Mouse (Mus musculus) cerebellum, adult 2 months (tissue): ENCODE measurements around the gene Arpp19. TPM values are rescaled to one million over a fixed set of nuclear protein-coding genes. Genes with fewer than 3 reads are reported as not detected.

ENCODE experiments used
- DNase-seq, 2 experiments: peaks; one replicate each; pipeline ENCODE4 v3.0.0; 2021
- H3K27ac ChIP-seq: fragments of 200-500 bp; 2 replicates; pipeline ENCODE4 v1.5.1; 2012; ENCODE audit warnings: low read length, control low read depth, inconsistent platforms; ENCODE audit not compliant: insufficient read depth
- H3K27me3 ChIP-seq: fragments of 200-500 bp; 2 replicates; pipeline ENCODE4 v1.6.1; 2012; ENCODE audit warnings: inconsistent platforms, mild to moderate bottlenecking, low read length, moderate library complexity; ENCODE audit not compliant: control insufficient read depth, insufficient read depth
- H3K4me1 ChIP-seq: fragments of 200-500 bp; 2 replicates; pipeline ENCODE4 v1.6.1; 2011; ENCODE audit warnings: low read length; ENCODE audit not compliant: control insufficient read depth, insufficient read depth
- H3K4me3 ChIP-seq: fragments of 200-500 bp; replicated peaks from 2 replicates; pipeline ENCODE3; 2011; ENCODE audit warnings: mild to moderate bottlenecking, low read depth, low read length, control low read depth; ENCODE audit not compliant: insufficient read depth
- CTCF ChIP-seq: fragments of 200-500 bp; IDR thresholded peaks from 2 replicates; pipeline ENCODE4 v1.5.1; 2011; ENCODE audit warnings: low read depth, mild to moderate bottlenecking, control low read depth, low read length, moderate library complexity, borderline replicate concordance; ENCODE audit not compliant: insufficient read depth
- POLR2A ChIP-seq: fragments of 200-500 bp; IDR thresholded peaks from 2 replicates; pipeline ENCODE4 v1.6.1; 2011; ENCODE audit warnings: low read length, control low read depth, borderline replicate concordance; ENCODE audit not compliant: insufficient read depth
- WGBS: fragments of 180-500 bp; shearing (Covaris S2); methylation state at CpG from one replicate; pipeline ENCODE4 v1.1.7; 2018; 5-methylcytosine and 5-hydroxymethylcytosine counted together
- polyA plus RNA-seq: library from polyadenylated mRNA; depleted of rRNA; stranded (reverse); fragments of >200 nt; gene quantifications from 2 replicates; pipeline ENCODE4 v1.2.3, GENCODE M21; 2012; rRNA removed

Gene Arpp19
- 67.2 and 74.5 TPM in 2 replicates for polyA plus RNA-seq

DNA sequence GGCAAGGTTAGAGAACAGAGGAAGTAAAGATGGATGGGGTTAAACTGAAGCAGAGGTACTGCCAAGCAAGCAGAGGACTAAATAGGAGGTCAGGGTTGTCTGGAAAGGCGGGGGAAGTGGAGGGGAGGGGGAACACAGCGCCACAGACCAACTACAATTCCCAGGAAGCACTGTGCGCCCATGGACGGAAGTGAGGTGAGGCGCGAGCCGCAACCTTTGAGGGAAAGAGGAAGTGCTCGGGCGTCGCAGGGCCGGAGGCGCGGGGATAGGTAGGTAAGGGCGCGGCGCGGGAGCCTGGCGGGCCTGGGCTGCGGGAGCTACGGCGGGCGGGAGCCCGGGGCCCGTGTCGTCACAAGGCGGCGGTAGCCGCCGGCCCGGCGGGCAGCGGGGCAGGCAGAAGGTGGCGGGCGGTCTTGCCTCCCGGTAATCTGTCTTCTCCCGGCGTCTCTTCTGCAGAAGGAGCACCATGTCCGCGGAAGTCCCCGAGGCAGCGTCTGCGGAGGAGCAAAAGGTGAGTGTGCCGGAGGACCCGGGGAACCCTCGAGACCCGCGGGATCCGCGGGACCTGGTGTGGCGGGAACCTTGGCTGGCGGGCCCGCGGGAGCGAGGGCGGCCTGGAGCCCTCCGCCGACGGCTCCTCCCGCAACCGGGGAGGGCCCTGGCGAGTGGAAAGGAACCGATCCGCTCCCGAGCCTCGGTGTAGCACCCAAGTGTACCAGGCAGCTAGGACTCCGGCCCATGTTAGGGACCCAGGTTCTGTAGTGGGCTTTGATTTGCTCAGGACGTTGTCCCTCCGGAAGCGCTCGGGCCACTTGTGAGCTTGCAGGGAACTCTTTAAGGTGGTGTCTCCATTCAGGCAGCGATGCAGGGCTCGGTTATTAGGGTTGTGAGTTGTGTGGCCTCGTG lies at the start of gene Arpp19:
Gene Arpp19 (plus strand): TSS at position 164 of the 906 bp plus-strand sequence.
- TF ChIP-seq POLR2A, result peak; percentile 79
- no peak for TF ChIP-seq CTCF
- WGBS, result under 1% methylated on average over 73 of the region's 73 CpGs
- peak within 1 kb of the TSS; percentile 97 for H3K4me3 ChIP-seq
- no peaks in the 10 kb centered on the region for H3K27me3 ChIP-seq
- DNase-seq, result peak; percentile 86 to 90
- peak within 1 kb of the TSS; percentile 60 for H3K27ac ChIP-seq
- no peaks in the 10 kb centered on the region for H3K4me1 ChIP-seq

DNA sequence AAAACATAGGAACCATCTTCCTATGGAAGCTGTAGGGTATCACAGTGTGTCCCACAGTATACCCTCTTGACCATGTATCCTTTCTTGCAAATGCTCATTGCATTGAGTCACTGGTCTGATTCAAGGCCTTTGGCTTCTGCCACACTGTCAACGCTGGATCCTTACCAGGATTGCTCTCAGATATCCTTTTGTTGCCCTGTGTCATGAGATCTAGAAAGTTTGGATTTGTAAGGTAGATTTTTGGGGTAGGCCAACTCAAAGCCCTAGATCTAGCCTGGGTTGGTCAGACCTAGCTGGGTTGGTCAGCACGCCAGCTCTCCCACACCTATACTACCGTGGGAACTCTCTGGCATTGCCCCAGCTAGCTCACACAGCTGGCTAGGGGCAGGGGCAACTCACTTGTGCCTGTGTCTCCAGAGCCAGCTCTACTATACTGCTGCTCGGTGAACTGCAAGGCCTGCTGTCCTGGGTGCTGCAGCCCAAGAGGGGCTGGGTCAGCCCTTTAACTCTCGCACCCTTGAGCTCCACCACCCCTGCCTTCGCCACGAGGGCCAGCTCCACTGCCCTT lies 48.4 kb upstream of the Arpp19 start:
- WGBS, result 77% methylated on average over 7 of the region's 7 CpGs
- TF ChIP-seq CTCF, result no peak
- TF ChIP-seq POLR2A, result no peak
- peaks cover 10% of the 10 kb centered on the region for H3K4me1 ChIP-seq
- no peak overlapping the region for H3K27ac ChIP-seq
- H3K4me3 ChIP-seq, result no peak overlapping the region
- no peaks in the 10 kb centered on the region for H3K27me3 ChIP-seq
- no peak for DNase-seq

GRCm38 (mm10) chr9:74989990-74990389 lies 47.4 kb upstream of the Arpp19 start:
- Histone ChIP-seq H3K4me3 (no peak overlapping the region), H3K27me3 (no peaks in the 10 kb centered on the region), H3K27ac (no peak overlapping the region), H3K4me1 (peaks cover 17% of the 10 kb centered on the region)
- 19% methylated on average over 2 of the region's 2 CpGs for WGBS
- no peak for DNase-seq
- TF ChIP-seq CTCF (no peak), POLR2A (no peak)

DNA sequence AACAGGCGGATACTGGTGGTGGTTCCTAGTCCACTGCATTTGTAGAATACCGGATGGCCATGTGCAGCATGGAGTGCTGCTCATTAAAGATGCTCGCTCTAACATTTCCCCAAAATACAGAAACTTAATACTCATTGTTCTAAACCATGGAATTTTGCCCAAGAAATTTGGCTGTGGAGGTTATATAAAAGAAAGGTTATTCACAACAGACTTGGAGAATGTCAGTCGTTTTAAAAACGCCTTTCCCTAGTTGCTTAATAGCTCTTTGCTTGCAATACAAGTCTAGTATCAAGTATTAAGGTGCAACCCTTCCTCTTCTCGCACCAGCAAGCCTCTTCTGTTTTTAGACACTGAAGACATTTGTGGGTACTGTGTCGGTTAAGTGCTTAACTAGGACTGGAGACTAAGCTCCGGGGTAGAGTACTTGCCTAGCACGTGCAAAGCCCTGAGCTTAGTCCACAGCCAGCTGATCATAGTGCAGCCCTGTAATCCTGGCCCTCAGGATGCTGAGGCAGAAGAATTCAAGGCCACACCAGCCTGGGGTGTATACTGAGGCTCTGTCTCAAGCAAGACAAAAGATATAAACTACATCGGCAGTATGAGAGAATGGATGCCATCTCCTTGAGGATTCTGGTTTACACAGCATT lies 42.7 kb upstream of the Arpp19 start:
- DNase-seq, result no peak
- H3K4me1 ChIP-seq, result peaks cover 12% of the 10 kb centered on the region
- H3K27ac ChIP-seq, result no peak overlapping the region
- no peak for TF ChIP-seq POLR2A
- no peak for TF ChIP-seq CTCF
- H3K27me3 ChIP-seq, result no peaks in the 10 kb centered on the region
- H3K4me3 ChIP-seq, result no peak overlapping the region
- 64% methylated on average over 10 of the region's 10 CpGs for WGBS

- Histone ChIP-seq H3K4me3 (no peak overlapping the region), H3K27ac (no peak overlapping the region), H3K27me3 (no peaks in the 10 kb centered on the region), H3K4me1 (peaks cover 15% of the 10 kb centered on the region)
- no peak for DNase-seq
- TF ChIP-seq POLR2A, result no peak
- no peak for TF ChIP-seq CTCF
- 73% methylated on average over 2 of the region's 2 CpGs for WGBS
Observed at GRCm38 (mm10) chr9:74996349-74996748, 41.1 kb upstream of the Arpp19 start.

DNA sequence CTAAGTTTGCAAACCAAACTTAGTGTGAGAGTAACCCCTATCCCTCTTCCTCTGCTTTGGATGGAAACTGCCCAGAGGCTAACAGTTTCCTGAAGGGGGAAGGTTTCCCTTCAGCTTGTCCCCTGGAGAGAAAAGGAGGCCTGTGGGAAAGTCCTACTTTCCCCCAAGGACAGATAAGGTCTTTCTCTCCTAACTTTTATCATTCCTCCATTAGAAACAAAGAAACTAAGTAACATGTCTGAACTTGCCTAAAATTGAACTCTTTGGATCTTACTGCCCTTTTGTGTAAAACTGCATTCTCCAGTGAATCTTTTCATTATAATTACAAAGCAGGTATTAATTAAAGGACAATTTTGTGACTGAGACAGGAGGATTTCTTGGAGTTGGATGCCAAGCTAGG lies 39.4 kb upstream of the Arpp19 start:
- H3K4me3 ChIP-seq, result no peak overlapping the region
- no peaks in the 10 kb centered on the region for H3K27me3 ChIP-seq

DNA sequence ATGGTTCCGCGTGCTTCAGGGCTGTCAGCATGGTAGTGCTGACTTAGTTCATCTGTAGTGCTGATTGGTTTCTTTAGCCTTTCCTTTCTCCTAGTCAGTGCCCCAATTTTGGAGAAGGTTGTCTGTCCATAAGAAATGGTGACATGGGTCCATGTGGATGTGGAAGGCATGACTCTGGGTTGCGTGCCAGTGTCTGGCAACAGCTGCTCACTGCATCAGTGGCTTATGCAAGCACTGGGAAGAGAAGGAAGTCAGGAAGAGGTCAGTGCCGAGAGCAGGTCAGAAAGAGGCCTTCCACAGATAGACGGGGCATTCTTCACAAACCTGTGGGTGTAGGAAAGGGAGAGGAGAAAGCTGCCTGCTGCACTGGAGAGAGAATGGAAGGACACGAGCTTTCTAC lies 36.4 kb upstream of the Arpp19 start:
- H3K4me1 ChIP-seq, result peaks cover 20% of the 10 kb centered on the region
- peak overlapping the region; percentile 41 for H3K27ac ChIP-seq
- H3K27me3 ChIP-seq, result no peaks in the 10 kb centered on the region
- 50% methylated on average over 6 of the region's 6 CpGs for WGBS
- no peak for DNase-seq
- TF ChIP-seq CTCF (no peak), POLR2A (no peak)
- H3K4me3 ChIP-seq, result no peak overlapping the region

More for the DNA sequence above, 39.4 kb upstream of the Arpp19 start:
- peaks cover 25% of the 10 kb centered on the region for H3K4me1 ChIP-seq
- TF ChIP-seq CTCF, result no peak
- TF ChIP-seq POLR2A, result no peak
- no peak for DNase-seq
- H3K27ac ChIP-seq, result no peak overlapping the region

- TF ChIP-seq POLR2A (no peak), CTCF (no peak)
- WGBS, result 3% methylated on average over 5 of the region's 5 CpGs
- Histone ChIP-seq H3K4me1 (peaks cover 20% of the 10 kb centered on the region), H3K27me3 (no peaks in the 10 kb centered on the region), H3K27ac (peak overlapping the region; percentile 41), H3K4me3 (no peak overlapping the region)
- peak; percentile 60 to 69 for DNase-seq
Observed at GRCm38 (mm10) chr9:75001611-75002204, 35.7 kb upstream of the Arpp19 start.
